Mouse (Mus musculus): ENCODE measurements around the gene Utf1.

The Utf1 gene

GRCm38 (mm10) chr7:139937138-139937537 is 6.5 kb upstream of the Utf1 start:
- intact Hi-C loops (cut with DNase I) = no loop called here

DNA sequence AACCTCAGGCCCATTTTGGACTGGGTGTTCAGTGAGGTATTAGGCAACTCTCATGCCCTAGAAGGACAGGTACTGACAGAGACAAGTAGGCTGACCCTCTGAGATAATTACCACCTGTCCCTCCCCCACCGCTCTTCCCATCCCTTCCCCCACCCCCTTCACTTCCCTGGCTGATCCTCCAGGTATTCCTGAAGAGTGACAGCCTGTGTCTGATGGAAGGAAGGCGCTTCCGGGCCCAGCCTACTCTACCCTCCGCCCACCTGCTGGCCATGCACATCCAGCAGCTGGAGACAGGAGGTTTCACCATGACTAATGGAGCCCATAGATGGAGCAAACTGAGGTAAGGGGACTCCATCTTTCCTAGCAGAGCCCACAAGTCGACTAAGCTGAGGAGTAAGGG is 5.8 kb upstream of the Utf1 start:
- intact Hi-C loops (cut with DNase I) = no loop called here

DNA sequence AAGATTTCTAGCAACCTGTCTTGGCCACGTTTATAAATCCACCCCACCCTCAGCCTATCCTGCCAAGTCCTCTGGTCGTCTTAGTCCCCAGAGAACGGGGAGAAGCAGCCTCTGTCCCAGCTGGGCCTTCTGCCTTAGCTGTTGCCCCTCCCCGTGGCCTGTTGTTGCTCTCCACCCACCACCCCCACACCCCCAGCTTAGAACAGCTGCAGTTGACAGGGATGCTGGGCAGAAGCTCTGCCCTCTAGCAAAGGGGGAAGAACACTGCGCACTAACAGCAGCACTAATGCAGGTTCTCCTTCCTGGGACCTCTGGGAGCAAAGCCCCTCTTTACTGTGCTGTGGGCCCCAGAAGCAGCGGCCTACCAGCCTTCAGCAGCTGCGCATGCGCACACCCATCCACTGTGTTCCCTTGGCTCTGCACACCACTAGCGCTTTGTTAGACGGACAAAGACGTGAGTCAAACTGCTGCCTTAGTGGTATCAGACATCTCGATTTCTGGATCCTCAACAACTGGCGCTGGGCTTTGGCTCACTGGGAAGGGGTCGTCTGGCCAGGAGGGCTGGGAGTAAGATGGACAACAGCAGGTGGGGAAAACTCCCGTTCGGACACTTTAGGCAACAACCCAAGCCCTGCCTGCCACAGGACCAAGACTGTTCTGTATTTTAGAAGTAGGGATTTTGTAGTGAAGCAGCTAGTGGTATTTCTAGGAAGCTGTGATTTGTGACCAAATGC is 2.9 kb upstream of the Utf1 start:
- intact Hi-C loops (cut with DNase I) = no loop called here

DNA sequence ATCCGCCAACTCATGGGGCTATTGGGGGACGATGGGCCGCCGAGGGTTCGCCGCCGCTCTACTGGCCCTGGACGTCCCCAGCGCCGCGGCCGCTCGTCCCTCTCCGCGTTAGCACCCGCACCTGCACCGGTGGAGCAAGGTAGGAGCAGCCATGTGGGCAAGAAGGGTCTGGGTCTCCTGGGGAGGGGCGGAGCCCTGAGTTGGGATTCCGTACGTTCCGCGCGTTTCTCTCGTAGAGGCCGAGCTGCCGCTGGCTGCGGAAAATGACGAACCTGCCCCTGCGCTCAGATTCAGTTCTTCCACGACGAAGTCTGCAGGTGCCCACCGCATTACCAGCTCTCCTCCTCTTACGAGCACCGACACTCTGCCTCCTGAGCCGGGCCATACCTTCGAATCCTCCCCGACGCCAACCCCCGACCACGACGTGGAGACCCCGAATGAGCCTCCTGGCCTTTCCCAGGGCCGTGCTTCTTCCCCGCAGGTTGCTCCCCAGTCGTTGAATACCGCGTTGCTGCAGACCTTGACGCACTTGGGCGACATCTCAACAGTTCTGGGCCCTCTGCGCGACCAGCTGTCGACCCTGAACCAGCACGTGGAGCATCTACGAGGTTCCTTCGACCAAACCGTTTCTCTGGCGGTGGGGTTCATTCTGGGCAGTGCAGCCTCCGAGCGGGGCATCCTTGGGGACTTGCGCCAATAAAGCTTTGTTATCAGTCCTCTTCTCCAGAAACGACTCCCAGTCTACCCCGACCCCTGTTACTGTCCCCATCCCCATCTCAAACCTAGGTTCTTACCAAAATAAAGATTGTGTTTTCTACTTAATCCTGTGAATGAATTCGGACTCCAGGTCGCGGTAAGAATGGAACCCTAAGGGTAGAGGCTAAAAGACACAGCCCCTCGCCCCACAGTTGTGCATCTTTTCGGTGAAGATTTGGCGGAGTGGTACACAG is 977 bp downstream of the Utf1 start:
- intact Hi-C loops (cut with DNase I) = no loop called here

DNA sequence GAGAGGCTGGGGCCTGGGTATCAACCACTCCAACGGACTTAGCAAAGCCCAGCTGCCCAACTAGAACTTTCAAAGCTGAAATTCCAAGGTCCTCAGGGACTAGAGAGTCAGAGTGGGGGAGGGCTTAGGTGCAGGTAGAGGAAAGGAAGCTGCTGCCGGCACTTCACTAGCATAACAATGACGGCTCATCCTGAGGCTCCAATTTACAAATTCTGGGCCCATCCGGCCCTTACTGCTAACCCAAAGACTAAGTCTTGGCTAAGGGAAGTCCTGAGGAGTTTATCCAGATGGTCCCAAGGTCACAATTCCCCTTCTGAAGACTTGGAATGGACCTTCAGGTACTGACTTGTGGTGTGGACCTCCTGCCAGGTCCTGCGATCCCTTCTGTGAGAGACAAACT is 1.9 kb downstream of the Utf1 start:
- intact Hi-C loops (cut with DNase I) = no loop called here

DNA sequence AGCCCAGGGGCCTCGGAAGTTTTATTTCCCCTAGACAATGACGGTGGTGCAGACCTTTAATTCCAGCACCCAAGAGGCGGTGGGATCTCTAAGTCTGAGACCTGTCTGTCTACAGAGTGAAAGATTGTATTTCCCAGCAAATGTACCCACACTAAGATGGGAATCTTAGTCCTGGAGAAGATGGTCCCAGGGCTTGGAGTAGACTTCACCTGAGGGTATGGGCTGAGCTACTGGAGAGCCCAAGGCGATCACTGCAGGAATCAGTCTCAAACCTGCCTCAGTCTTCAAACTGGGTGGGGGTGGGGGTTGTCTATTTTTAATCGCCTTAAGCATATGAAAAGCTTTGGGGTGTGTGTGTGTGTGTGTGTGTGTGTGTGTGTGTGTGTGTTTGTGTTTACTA is 2.4 kb downstream of the Utf1 start:
- intact Hi-C loops (cut with DNase I) = no loop called here

GRCm38 (mm10) chr7:139949893-139950282 is 6.3 kb downstream of the Utf1 start:
- intact Hi-C loops (cut with DNase I) = no loop called here

DNA sequence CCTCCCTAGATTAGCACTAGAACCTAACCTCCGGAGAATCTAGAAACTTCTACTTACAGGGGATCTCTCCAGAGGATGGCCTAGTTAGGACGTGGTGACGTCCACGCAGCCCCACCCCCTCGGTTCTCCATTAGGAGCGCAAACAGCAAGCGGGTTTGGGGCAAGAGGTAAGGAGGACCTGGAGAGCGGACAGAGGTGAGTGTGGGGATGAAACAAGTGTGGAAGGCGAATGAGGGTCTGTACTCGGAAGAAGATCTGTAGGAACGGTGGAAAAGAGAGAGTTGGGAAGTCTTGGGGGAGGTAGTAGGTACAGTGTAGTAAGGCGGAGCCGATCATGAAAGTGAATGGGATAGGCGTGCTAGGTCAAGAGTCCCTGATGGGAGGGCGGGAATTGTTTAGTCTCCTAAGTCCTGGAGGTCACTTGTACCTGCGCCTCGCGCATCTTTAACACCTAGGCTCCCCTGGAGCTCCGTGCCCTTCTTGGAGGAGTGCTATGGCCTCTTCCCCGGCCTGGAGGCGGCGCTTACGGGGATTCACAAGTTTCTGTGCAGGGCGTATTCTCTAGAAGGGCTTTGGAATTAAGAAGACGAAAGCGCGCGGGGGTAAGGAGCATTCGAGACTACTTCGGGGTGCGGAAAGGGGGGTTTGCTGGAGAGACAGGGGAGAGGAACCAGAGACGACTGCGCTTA is 6.8 kb downstream of the Utf1 start:
- intact Hi-C loops (cut with DNase I) = no loop called here

- intact Hi-C loops (cut with DNase I) = no loop called here
These were observed 7.5 kb downstream of the Utf1 start for GRCm38 (mm10) chr7:139951079-139951478.

- intact Hi-C loops (cut with DNase I) = no loop called here
These were observed 8.5 kb downstream of the Utf1 start for GRCm38 (mm10) chr7:139951991-139952633.

GRCm38 (mm10) chr7:139955505-139955904 is 11.9 kb downstream of the Utf1 start:
- intact Hi-C loops (cut with DNase I) = no loop called here

GRCm38 (mm10) chr7:139956658-139957057 is 13.1 kb downstream of the Utf1 start:
- intact Hi-C loops (cut with DNase I) = no loop called here

- intact Hi-C loops (cut with DNase I) = no loop called here
These were observed 13.8 kb downstream of the Utf1 start for GRCm38 (mm10) chr7:139957437-139957836.

GRCm38 (mm10) chr7:139957958-139958357 is 14.4 kb downstream of the Utf1 start:
- intact Hi-C loops (cut with DNase I) = no loop called here

DNA sequence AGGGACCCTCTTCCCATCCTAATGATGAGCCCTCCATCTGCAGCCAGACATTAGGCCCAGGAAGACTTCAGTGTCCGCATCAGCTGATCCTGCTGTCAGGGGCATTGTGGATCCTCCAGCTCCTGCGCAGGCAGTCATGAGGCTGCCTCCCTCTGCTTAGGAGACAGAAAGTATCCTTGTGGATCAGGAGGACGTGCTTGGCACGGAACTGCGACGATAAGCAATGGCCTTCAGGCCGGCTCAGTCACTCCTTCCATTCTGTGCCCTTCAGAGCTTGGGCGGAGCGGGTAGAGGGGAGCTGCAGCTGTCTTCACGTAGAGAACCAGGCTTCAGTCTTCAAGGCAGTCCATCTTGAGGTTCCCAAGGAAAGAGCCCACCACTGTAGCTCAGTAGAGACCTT is 17.6 kb downstream of the Utf1 start:
- intact Hi-C loops (cut with DNase I) = no loop called here

DNA sequence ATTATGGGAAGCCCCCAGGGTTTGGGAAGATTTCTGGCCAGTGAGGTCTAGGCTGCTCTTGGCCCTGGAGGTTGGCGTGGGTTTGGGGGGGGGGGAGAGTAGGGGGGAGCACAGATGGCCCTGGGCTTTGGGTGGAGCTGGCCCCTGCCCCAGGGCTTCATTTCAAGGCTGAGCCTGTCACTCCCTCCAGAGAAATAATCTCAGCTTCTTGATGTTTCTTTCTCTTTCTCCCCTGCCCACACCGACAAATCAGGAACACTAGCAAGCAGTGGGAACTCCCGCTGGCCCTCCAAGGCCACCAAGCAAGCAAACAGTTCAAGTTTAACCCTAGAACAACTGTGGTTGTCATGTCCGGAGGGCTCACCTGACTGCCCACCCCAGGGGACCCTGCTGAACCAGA is 20.2 kb downstream of the Utf1 start:
- intact Hi-C loops (cut with DNase I) = no loop called here

DNA sequence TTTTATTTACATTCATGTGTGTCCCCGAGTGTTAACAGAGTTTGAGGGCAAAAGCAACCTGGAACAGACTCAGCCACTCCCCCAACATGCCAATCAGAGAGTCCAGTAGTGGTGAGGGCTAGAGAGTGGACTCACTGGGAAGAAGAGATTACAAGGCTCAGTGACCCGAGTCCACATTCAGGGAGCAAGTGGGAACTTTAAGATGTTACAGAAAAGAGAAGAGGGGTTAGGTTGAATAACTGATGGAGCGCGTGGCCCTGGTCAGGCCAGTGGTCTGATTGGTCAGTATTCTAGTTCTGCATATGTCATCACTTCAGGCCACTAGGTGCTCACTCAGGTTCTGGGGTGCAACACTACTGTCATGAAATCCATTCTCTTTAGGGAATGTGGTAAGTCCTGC is 23.6 kb downstream of the Utf1 start:
- intact Hi-C loops (cut with DNase I) = no loop called here

GRCm38 (mm10) chr7:139968428-139968827 is 24.8 kb downstream of the Utf1 start:
- intact Hi-C loops (cut with DNase I) = loop anchor here (2.0 kb wide), 2 partner anchors 26 to 94 kb away; no protein-coding TSS in a partner anchor

GRCm38 (mm10) chr7:139969348-139970130 is 25.9 kb downstream of the Utf1 start:
- intact Hi-C loops (cut with DNase I) = loop anchor here (2.0 to 10.0 kb wide), 3 partner anchors 25 to 175 kb away; no protein-coding TSS in a partner anchor

- intact Hi-C loops (cut with DNase I) = loop anchor here (10.0 kb wide), 1 partner anchor 174 kb away; no protein-coding TSS in a partner anchor
These were observed 26.8 kb downstream of the Utf1 start for GRCm38 (mm10) chr7:139970216-139970919.
